Mouse (Mus musculus) limb, embryonic 10.5 days (tissue): Measurements from ENCODE around the gene Smoc1. TPM values are rescaled to one million over a fixed set of nuclear protein-coding genes. Genes with fewer than 3 reads are reported as not detected.

Source experiments
- DNase-seq: peaks from one replicate; pipeline ENCODE4 v3.0.0-alpha.2; 2017; ENCODE audit warnings: low spot score
- H3K27ac ChIP-seq: fragments of 300-500 bp; sonication (generic); 2 replicates; pipeline ENCODE4 v1.5.1; 2016; ENCODE audit warnings: mild to moderate bottlenecking
- H3K27me3 ChIP-seq: fragments of 300-500 bp; sonication (generic); 2 replicates; pipeline ENCODE4 v1.6.1; 2016; ENCODE audit warnings: low read depth, mild to moderate bottlenecking; ENCODE audit not compliant: poor library complexity, severe bottlenecking
- H3K36me3 ChIP-seq: fragments of 300-500 bp; sonication (generic); 2 replicates; pipeline ENCODE4 v1.6.1; 2016; ENCODE audit warnings: mild to moderate bottlenecking, moderate library complexity
- H3K4me1 ChIP-seq: fragments of 300-500 bp; sonication (generic); 2 replicates; pipeline ENCODE4 v1.6.1; 2016
- H3K4me3 ChIP-seq: fragments of 300-500 bp; sonication (generic); 2 replicates; pipeline ENCODE4 v1.5.1; 2016; ENCODE audit warnings: mild to moderate bottlenecking, moderate library complexity
- H3K9me3 ChIP-seq: fragments of 300-500 bp; sonication (generic); replicated peaks from 2 replicates; pipeline ENCODE4 v1.6.1; 2016; ENCODE audit warnings: mild to moderate bottlenecking
- WGBS: fragments of 180-500 bp; shearing (Covaris S2); methylation state at CpG from one replicate; pipeline ENCODE4 v1.1.7; 2016; 5-methylcytosine and 5-hydroxymethylcytosine counted together
- polyA plus RNA-seq: library from polyadenylated mRNA; unstranded; fragments of >200 nt; fragmentation: Nextera tagmentation; extraction: Ambion mirVana; gene quantifications from 2 replicates; pipeline ENCODE4 v1.2.1, GENCODE M21; 2016

Smoc1 gene
- polyA plus RNA-seq, 1 experiment from 2014 or later: 24.2 TPM

DNA sequence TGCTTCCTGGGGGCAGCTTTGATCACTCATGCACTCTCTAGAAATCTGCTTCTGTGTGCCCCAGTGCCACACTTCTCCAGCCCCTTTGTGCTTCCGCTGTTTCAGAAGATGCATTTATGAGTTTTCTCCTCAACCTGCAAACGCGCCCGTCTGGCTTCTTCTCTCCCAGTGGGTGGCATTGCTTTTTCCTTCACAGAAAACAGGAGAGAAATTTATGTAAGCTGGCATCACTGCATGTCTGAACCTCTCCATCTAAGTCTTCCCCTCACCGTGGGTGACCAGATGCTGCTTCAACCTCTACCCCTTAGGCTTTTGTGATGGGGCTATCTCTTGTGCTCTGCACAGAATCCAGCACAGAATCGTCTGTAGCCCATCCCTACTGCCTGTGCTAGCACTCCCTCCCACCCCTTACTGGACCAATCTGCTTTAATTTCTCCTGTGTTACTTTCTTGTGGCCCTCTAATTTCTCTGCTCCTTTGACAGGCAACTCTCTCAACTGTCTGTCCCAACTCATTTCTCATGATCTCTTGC lies 35.3 kb downstream of the Smoc1 start:
- no peak for DNase-seq
- no peak overlapping the region for H3K27ac ChIP-seq
- peaks cover 11% of the 10 kb centered on the region for H3K4me1 ChIP-seq
- 80% methylated on average over 6 of the region's 6 CpGs for WGBS
- H3K36me3 ChIP-seq: no peaks in the 10 kb centered on the region
- no peaks in the 10 kb centered on the region for H3K27me3 ChIP-seq
- H3K9me3 ChIP-seq: no peaks in the 10 kb centered on the region
- H3K4me3 ChIP-seq: no peak overlapping the region

GRCm38 (mm10) chr12:81063336-81063955 lies 36.8 kb downstream of the Smoc1 start:
- no peak for DNase-seq

GRCm38 (mm10) chr12:81074139-81074538 lies 47.5 kb downstream of the Smoc1 start:
- no peak overlapping the region for H3K4me3 ChIP-seq
- H3K9me3 ChIP-seq: no peaks in the 10 kb centered on the region
- H3K27me3 ChIP-seq: no peaks in the 10 kb centered on the region
- no peak overlapping the region for H3K27ac ChIP-seq
- peaks cover 16% of the 10 kb centered on the region for H3K36me3 ChIP-seq
- DNase-seq: no peak
- no peaks in the 10 kb centered on the region for H3K4me1 ChIP-seq
- 97% methylated on average over 2 of the region's 2 CpGs for WGBS

More at GRCm38 (mm10) chr12:81063336-81063955, 36.8 kb downstream of the Smoc1 start:
- Histone ChIP-seq H3K4me1 (no peaks in the 10 kb centered on the region), H3K27ac (no peak overlapping the region), H3K9me3 (no peaks in the 10 kb centered on the region), H3K36me3 (no peaks in the 10 kb centered on the region), H3K27me3 (no peaks in the 10 kb centered on the region), H3K4me3 (no peak overlapping the region)
- WGBS: 94% methylated on average over 6 of the region's 6 CpGs

- H3K27ac ChIP-seq: no peak overlapping the region
- 83% methylated on average over 3 of the region's 3 CpGs for WGBS
Observed at GRCm38 (mm10) chr12:81074941-81075340, 48.3 kb downstream of the Smoc1 start.

DNA sequence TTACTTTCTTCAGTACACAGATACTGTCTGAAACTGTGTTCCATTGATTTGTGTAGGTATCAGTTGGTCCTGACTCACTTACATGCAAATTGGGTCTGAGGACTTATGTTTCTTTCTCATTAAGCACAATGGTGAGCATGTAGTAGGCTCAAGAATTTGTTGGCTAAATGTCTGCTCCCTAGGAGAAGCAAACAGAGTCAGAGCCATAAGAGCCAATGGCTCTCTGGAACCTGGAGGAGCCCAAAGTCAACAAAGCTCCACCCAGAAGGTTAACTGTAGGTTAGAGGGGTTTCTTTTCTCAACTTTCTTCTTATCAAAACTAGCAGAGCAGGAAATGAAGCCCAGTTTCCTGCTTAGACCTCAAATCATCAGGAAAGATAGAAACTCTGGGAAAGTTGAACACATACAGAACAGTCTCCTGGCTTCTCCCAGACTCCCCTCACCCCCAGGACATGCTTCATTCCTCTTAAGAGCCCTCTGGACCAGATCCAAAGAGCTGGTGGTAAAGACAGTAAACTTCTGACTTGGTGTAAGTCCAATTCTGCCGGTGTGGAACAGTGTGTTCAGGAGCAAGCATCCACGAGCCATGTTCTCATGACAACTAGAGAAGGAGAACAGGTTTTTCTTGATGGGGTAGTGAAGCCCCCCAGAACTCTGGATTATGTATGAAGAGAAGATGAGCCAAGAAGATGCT lies 51.5 kb downstream of the Smoc1 start:
- WGBS: 93% methylated on average over 2 of the region's 2 CpGs
- no peaks in the 10 kb centered on the region for H3K27me3 ChIP-seq

More at GRCm38 (mm10) chr12:81074941-81075340, 48.3 kb downstream of the Smoc1 start:
- Histone ChIP-seq H3K4me1 (no peaks in the 10 kb centered on the region), H3K36me3 (peaks cover 18% of the 10 kb centered on the region), H3K4me3 (no peak overlapping the region), H3K9me3 (no peaks in the 10 kb centered on the region), H3K27me3 (no peaks in the 10 kb centered on the region)
- no peak for DNase-seq

GRCm38 (mm10) chr12:81080345-81080744 lies 53.7 kb downstream of the Smoc1 start:
- peaks cover 16% of the 10 kb centered on the region for H3K36me3 ChIP-seq
- 0 out of 2 replicates have a peak, but pooled peaks cover 3% of the 10 kb centered on the region for H3K4me1 ChIP-seq
- H3K27me3 ChIP-seq: no peaks in the 10 kb centered on the region
- 75% methylated on average over 5 of the region's 5 CpGs for WGBS
- no peak overlapping the region for H3K27ac ChIP-seq
- no peaks in the 10 kb centered on the region for H3K9me3 ChIP-seq
- no peak for DNase-seq
- H3K4me3 ChIP-seq: no peak overlapping the region

More for the DNA sequence above, 51.5 kb downstream of the Smoc1 start:
- Histone ChIP-seq H3K27ac (no peak overlapping the region), H3K4me3 (no peak overlapping the region), H3K36me3 (peaks cover 18% of the 10 kb centered on the region), H3K9me3 (no peaks in the 10 kb centered on the region), H3K4me1 (0 out of 2 replicates have a peak, but pooled peaks cover 3% of the 10 kb centered on the region)
- no peak for DNase-seq

- no peaks in the 10 kb centered on the region for H3K27me3 ChIP-seq
- no peaks in the 10 kb centered on the region for H3K9me3 ChIP-seq
- peaks cover 16% of the 10 kb centered on the region for H3K36me3 ChIP-seq
- no peak for DNase-seq
- H3K4me3 ChIP-seq: no peak overlapping the region
- H3K4me1 ChIP-seq: 0 out of 2 replicates have a peak, but pooled peaks cover 3% of the 10 kb centered on the region
- no peak overlapping the region for H3K27ac ChIP-seq
- WGBS: 91% methylated on average over 3 of the region's 3 CpGs
Observed at GRCm38 (mm10) chr12:81081031-81081430, 54.4 kb downstream of the Smoc1 start.

GRCm38 (mm10) chr12:81083146-81083545 lies 56.5 kb downstream of the Smoc1 start:
- H3K27me3 ChIP-seq: no peaks in the 10 kb centered on the region
- peaks cover 12% of the 10 kb centered on the region for H3K36me3 ChIP-seq
- DNase-seq: no peak
- 92% methylated on average over 5 of the region's 5 CpGs for WGBS
- H3K27ac ChIP-seq: no peak overlapping the region
- no peak overlapping the region for H3K4me3 ChIP-seq
- 0 out of 2 replicates have a peak, but pooled peaks cover 3% of the 10 kb centered on the region for H3K4me1 ChIP-seq
- no peaks in the 10 kb centered on the region for H3K9me3 ChIP-seq

DNA sequence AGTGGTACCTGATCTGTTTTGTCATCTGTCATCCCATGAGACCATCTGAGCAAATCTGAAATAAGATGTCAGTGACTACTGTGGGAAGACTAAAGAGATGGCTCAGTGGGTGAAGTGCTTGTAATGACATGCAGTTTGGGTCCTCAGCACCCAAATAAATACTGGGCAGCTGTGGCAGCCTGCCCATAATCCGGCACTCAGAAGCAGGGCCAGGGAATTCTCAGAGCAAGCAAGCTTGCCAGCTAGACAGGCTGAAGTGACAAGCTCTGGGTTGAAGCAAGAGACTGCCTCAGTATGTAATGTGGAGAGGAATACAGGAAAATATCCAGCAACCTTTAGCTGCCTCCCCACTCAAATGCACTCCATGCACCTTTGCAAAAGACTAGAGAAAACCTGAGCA lies 58.6 kb downstream of the Smoc1 start:
- Histone ChIP-seq H3K4me3 (no peak overlapping the region), H3K27ac (no peak overlapping the region), H3K4me1 (peaks cover 3% of the 10 kb centered on the region; the same call in 1 of the 2 replicates), H3K9me3 (no peaks in the 10 kb centered on the region), H3K36me3 (no peaks in the 10 kb centered on the region), H3K27me3 (no peaks in the 10 kb centered on the region)
- 93% methylated on average over 1 of the region's 1 CpGs for WGBS
- DNase-seq: no peak

GRCm38 (mm10) chr12:81088131-81088530 lies 61.5 kb downstream of the Smoc1 start:
- H3K27me3 ChIP-seq: peaks cover 10% of the 10 kb centered on the region; the same call in 1 of the 2 replicates
- no peak overlapping the region for H3K27ac ChIP-seq
- DNase-seq: no peak
- H3K4me3 ChIP-seq: no peak overlapping the region
- WGBS: 68% methylated on average over 5 of the region's 5 CpGs
- H3K4me1 ChIP-seq: peaks cover 10% of the 10 kb centered on the region
- H3K36me3 ChIP-seq: no peaks in the 10 kb centered on the region
- no peaks in the 10 kb centered on the region for H3K9me3 ChIP-seq

- H3K4me1 ChIP-seq: peaks cover 41% of the 10 kb centered on the region
- H3K27me3 ChIP-seq: peaks cover 10% of the 10 kb centered on the region; the same call in 1 of the 2 replicates
- WGBS: 89% methylated on average over 5 of the region's 5 CpGs
- no peaks in the 10 kb centered on the region for H3K36me3 ChIP-seq
- no peak for DNase-seq
- no peak overlapping the region for H3K4me3 ChIP-seq
- no peaks in the 10 kb centered on the region for H3K9me3 ChIP-seq
- no peak overlapping the region for H3K27ac ChIP-seq
Observed at GRCm38 (mm10) chr12:81091641-81092040, 65.0 kb downstream of the Smoc1 start.

DNA sequence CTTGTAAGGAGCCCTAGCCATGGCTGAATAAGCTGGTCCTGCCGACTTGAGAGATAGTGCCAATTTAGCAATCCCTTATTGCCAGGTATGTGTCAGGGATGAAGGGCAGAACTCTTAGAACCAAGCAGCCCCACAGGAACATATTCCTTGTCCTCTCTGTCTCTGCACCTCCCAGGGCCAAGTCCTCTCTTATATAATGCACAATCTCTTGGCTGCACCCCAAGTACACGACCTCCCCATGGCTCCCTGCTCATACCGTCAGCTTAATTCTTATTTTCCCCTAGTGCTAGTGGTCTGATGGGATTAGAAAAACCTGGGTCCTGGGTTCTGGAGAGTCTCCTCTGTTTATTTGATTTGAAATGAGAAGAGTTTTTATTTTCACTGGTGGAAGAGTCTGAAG lies 66.0 kb downstream of the Smoc1 start:
- WGBS: 89% methylated on average over 3 of the region's 3 CpGs
- no peak for DNase-seq
- peaks cover 51% of the 10 kb centered on the region for H3K4me1 ChIP-seq
- no peaks in the 10 kb centered on the region for H3K9me3 ChIP-seq
- H3K36me3 ChIP-seq: no peaks in the 10 kb centered on the region
- no peak overlapping the region for H3K4me3 ChIP-seq
- no peak overlapping the region for H3K27ac ChIP-seq
- H3K27me3 ChIP-seq: peaks cover 10% of the 10 kb centered on the region; the same call in 1 of the 2 replicates

DNA sequence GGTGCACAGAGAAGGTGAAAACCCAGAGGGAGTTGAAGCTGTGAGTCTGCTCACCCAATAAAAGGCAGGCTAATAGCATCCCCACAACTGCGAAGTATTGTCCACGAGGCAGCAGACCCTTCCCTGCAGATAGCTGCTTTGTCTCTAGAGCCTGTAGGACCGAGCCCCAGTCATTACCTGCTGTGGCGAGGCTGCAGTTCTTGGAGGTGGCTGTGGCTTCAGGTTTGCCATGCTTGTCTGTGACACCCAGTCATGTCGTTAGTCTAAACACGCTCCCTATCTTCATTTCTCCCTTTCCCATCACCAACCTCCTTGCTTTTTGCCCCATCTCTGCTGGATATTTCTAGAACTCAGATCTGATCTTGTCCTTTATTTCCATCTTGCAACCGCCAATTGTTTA lies 66.6 kb downstream of the Smoc1 start:
- no peaks in the 10 kb centered on the region for H3K36me3 ChIP-seq
- peaks cover 10% of the 10 kb centered on the region; the same call in 1 of the 2 replicates for H3K27me3 ChIP-seq
- H3K27ac ChIP-seq: no peak overlapping the region
- no peak overlapping the region for H3K4me3 ChIP-seq
- peaks cover 57% of the 10 kb centered on the region for H3K4me1 ChIP-seq
- whole genome bisulfite sequencing: 63% methylated on average over 7 of the region's 7 CpGs
- DNase-seq: no peak
- H3K9me3 ChIP-seq: no peaks in the 10 kb centered on the region
